Mouse (Mus musculus): ENCODE data around the gene Wdr48. TPM values are rescaled to one million over a fixed set of nuclear protein-coding genes. Genes with fewer than 3 reads are reported as not detected.

Wdr48 gene
- polyA plus RNA-seq (2014; fragmentation: Illumina TruSeq; extraction: RNeasy Lipid Tissue Mini Kit (QIAGEN cat#74804); ENCODE audit: low read depth, low replicate concordance) = 467 TPM

DNA sequence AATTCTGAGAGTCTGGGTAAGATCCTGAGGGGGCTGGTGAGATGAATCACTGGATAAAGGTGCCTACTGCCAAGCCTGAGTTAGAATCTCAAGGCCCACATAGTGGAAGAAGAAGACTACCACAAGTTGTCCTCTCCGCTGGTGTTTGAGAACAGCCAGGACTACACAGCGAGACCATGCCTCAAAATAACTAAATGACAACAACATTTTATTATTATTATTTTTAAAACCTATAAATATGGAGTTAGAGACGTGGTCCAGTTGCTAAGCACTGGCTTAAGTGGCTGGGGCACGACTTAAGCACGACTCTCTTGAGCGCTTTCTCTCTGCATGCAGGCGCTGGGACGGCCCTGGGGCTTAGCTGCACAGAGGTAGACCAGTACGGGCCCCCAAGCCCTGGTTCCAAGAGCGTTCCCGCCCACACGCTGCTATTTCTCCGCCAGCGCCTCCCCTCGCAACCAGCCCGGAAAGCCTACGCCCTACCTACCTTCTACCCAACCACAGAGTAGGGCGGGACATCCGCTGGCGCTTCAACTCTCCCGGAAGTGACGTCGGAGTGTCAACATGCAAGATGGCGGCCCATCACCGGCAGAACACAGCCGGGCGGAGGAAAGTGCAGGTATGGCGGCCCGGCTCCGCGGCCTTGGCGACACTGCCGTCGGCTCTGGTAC is at the start of gene Wdr48:
TSS of gene Wdr48 (plus strand) at position 540 of the 671 bp plus-strand sequence.

GRCm38 (mm10) chr9:119937005-119937773 is 42.5 kb downstream of the Wdr48 start, which contains the start of the genes Gorasp1 and Ttc21a:
Gene Gorasp1 (minus strand): TSS chr9:119937565.
Gene Ttc21a (plus strand): TSS chr9:119937606.

Other genes with a start within 250 kb of the Wdr48 start
- gene Scn10a, start 175.6 kb upstream of the Wdr48 start, polyA plus RNA-seq (2014; fragmentation: Illumina TruSeq; extraction: RNeasy Lipid Tissue Mini Kit (QIAGEN cat#74804); ENCODE audit: low read depth, low replicate concordance) = 0.31 TPM
- gene Scn11a, start 69.4 kb upstream of the Wdr48 start, polyA plus RNA-seq (2014; fragmentation: Illumina TruSeq; extraction: RNeasy Lipid Tissue Mini Kit (QIAGEN cat#74804); ENCODE audit: low read depth, low replicate concordance) = 0.28 TPM
- 1.2 TPM for gene Gorasp1, start 42.7 kb downstream of the Wdr48 start, polyA plus RNA-seq (2014; fragmentation: Illumina TruSeq; extraction: RNeasy Lipid Tissue Mini Kit (QIAGEN cat#74804); ENCODE audit: low read depth, low replicate concordance)
- gene Ttc21a, start 42.7 kb downstream of the Wdr48 start, polyA plus RNA-seq (2014; fragmentation: Illumina TruSeq; extraction: RNeasy Lipid Tissue Mini Kit (QIAGEN cat#74804); ENCODE audit: low read depth, low replicate concordance) = 17.2 TPM
- 1.0 TPM for gene Csrnp1, start 89.8 kb downstream of the Wdr48 start, polyA plus RNA-seq (2014; fragmentation: Illumina TruSeq; extraction: RNeasy Lipid Tissue Mini Kit (QIAGEN cat#74804); ENCODE audit: low read depth, low replicate concordance)
- 0.07 TPM for gene Xirp1, start 128.7 kb downstream of the Wdr48 start, polyA plus RNA-seq (2014; fragmentation: Illumina TruSeq; extraction: RNeasy Lipid Tissue Mini Kit (QIAGEN cat#74804); ENCODE audit: low read depth, low replicate concordance)
- gene Cx3cr1, start 175.0 kb downstream of the Wdr48 start, polyA plus RNA-seq (2014; fragmentation: Illumina TruSeq; extraction: RNeasy Lipid Tissue Mini Kit (QIAGEN cat#74804); ENCODE audit: low read depth, low replicate concordance) = 2.4 TPM
- not detected for gene Ccr8, start 197.2 kb downstream of the Wdr48 start, polyA plus RNA-seq (2014; fragmentation: Illumina TruSeq; extraction: RNeasy Lipid Tissue Mini Kit (QIAGEN cat#74804); ENCODE audit: low read depth, low replicate concordance)
- gene Slc25a38, start 215.5 kb downstream of the Wdr48 start, polyA plus RNA-seq (2014; fragmentation: Illumina TruSeq; extraction: RNeasy Lipid Tissue Mini Kit (QIAGEN cat#74804); ENCODE audit: low read depth, low replicate concordance) = 2.5 TPM
- 55.3 TPM for gene Rpsa, start 232.8 kb downstream of the Wdr48 start, polyA plus RNA-seq (2014; fragmentation: Illumina TruSeq; extraction: RNeasy Lipid Tissue Mini Kit (QIAGEN cat#74804); ENCODE audit: low read depth, low replicate concordance)

Data from testis, adult 10 weeks (tissue).